In genomic region chr15:36373900-36374611, GRCm38 (mm10) we compare ENCODE assay signal across 8 mouse cellular contexts.
A peak's percentile ranks its signal among the peaks of the same experiment; 100 is the strongest.
DNase-seq lines count a peak whose midpoint lies in the region; ATAC-seq lines count a peak whose summit lies in the region.

No protein-coding gene starts in this region.

- no peaks in the 10 kb centered on the region; the same call in 1 of the 2 replicates for H3K9me3 ChIP-seq in forebrain, embryonic 11.5 days (ENCODE audit: control insufficient read depth, low read length)
- H3K9me3 ChIP-seq in liver, embryonic 16.5 days (replicated peaks; ENCODE audit: control insufficient read depth, low read length): no peaks in the 10 kb centered on the region
- H3K9me3 ChIP-seq in neural tube, embryonic 12.5 days: no peaks in the 10 kb centered on the region

- H3K4me1 ChIP-seq in forebrain, embryonic 11.5 days (replicated peaks; ENCODE audit: control insufficient read depth, insufficient read depth, low read length): peaks cover 5% of the 10 kb centered on the region
- peaks cover 23% of the 10 kb centered on the region for H3K4me1 ChIP-seq in liver, embryonic 16.5 days (ENCODE audit: control insufficient read depth, low read depth, low read length)
- peaks cover 17% of the 10 kb centered on the region for H3K4me1 ChIP-seq in neural tube, embryonic 12.5 days

- H3K9ac ChIP-seq in forebrain, embryonic 11.5 days (ENCODE audit: low read length): no peak overlapping the region; the same call in none of the 2 replicates
- peak overlapping the region; percentile 65 for H3K9ac ChIP-seq in liver, embryonic 16.5 days (ENCODE audit: low read depth, low read length)
- no peak overlapping the region for H3K9ac ChIP-seq in neural tube, embryonic 12.5 days

- peak; percentile 57 for DNase-seq in adrenal gland, adult 2 months
- DNase-seq in adrenal gland, adult 8-10 months: no peak
- peak; percentile 64 for DNase-seq in ZHBTc4 (ENCODE audit: low read depth, low spot score)
- DNase-seq in forebrain, embryonic 11.5 days (ENCODE audit: low spot score): no peak
- peak; percentile 61 for DNase-seq in kidney, adult 18-20 months
- DNase-seq in layer of hippocampus, adult 9-10 months (ENCODE audit: low spot score): no peak

- H3K4me3 ChIP-seq in forebrain, embryonic 11.5 days (ENCODE audit: low read depth, low read length): peak overlapping the region; percentile 25
- H3K4me3 ChIP-seq in liver, embryonic 16.5 days (ENCODE audit: low read depth, low read length): peak overlapping the region; percentile 62
- H3K4me3 ChIP-seq in neural tube, embryonic 12.5 days: peak overlapping the region; percentile 36

- no peaks in the 10 kb centered on the region for H3K36me3 ChIP-seq in forebrain, embryonic 11.5 days (ENCODE audit: control insufficient read depth, insufficient read depth, low read length)
- no peaks in the 10 kb centered on the region for H3K36me3 ChIP-seq in liver, embryonic 16.5 days (ENCODE audit: control insufficient read depth, insufficient read depth)
- no peaks in the 10 kb centered on the region for H3K36me3 ChIP-seq in neural tube, embryonic 12.5 days

- H3K27me3 ChIP-seq in forebrain, embryonic 11.5 days (ENCODE audit: control insufficient read depth, insufficient read depth, low read length): peaks cover 3% of the 10 kb centered on the region
- H3K27me3 ChIP-seq in liver, embryonic 16.5 days (ENCODE audit: control insufficient read depth, insufficient read depth, low read depth, low read length): peaks cover 4% of the 10 kb centered on the region; the same call in 1 of the 2 replicates
- peaks cover 12% of the 10 kb centered on the region for H3K27me3 ChIP-seq in neural tube, embryonic 12.5 days (replicated peaks)

- peak; percentile 46; the same call in 1 of the 2 replicates for ATAC-seq in forebrain, embryonic 11.5 days (replicated peaks; ENCODE audit: low FRiP score)
- ATAC-seq in liver, embryonic 16.5 days (ENCODE audit: low read depth): peak; percentile 93
- no peak for ATAC-seq in neural tube, embryonic 12.5 days (ENCODE audit: low FRiP score, low read depth)

- H3K4me2 ChIP-seq in forebrain, embryonic 11.5 days (ENCODE audit: low read depth, low read length, severe bottlenecking): peak overlapping the region; percentile 52
- H3K4me2 ChIP-seq in liver, embryonic 16.5 days (ENCODE audit: low read depth, low read length): peak overlapping the region; percentile 96
- peak overlapping the region; percentile 74 for H3K4me2 ChIP-seq in neural tube, embryonic 12.5 days (replicated peaks)

- 3% methylated on average over 10 of the region's 11 CpGs for WGBS in forebrain, embryonic 11.5 days
- 18% methylated on average over 11 of the region's 11 CpGs for WGBS in liver, embryonic 16.5 days (ENCODE audit: insufficient replicate concordance)
- WGBS in neural tube, embryonic 12.5 days: 6% methylated on average over 11 of the region's 11 CpGs

- H3K27ac ChIP-seq in forebrain, embryonic 11.5 days (ENCODE audit: low read depth, low read length): no peak overlapping the region
- H3K27ac ChIP-seq in liver, embryonic 16.5 days (ENCODE audit: low read length): peak overlapping the region; percentile 50
- no peak overlapping the region for H3K27ac ChIP-seq in neural tube, embryonic 12.5 days

Comparison
In these comparisons a context has a peak if more than half of its experiments do, and no peak if none do; other contexts are left out.
1. DNase-seq: peak in adrenal gland, adult 2 months (single experiment), ZHBTc4 (single experiment) and kidney, adult 18-20 months (single experiment); none in adrenal gland, adult 8-10 months (single experiment), forebrain, embryonic 11.5 days (single experiment) and layer of hippocampus, adult 9-10 months (single experiment).
2. Peak in every context shown above with its lines, with median percentiles within 50 percentile points of each other: H3K4me2 ChIP-seq and H3K4me3 ChIP-seq.